Mouse (Mus musculus): ENCODE results near the gene Adgrg5. TPM values are rescaled to one million over a fixed set of nuclear protein-coding genes. Genes with fewer than 3 reads are reported as not detected.

Gene Adgrg5
- polyA plus RNA-seq, 1 experiment, result 0.08 TPM

- WGBS, result 40% methylated on average over 2 of the region's 2 CpGs
- no peaks in the 10 kb centered on the region for H3K27me3 ChIP-seq (ENCODE audit: control insufficient read depth, insufficient read depth, low read length)
- TF ChIP-seq POLR2A (IDR thresholded peaks at IDR 0.05; ENCODE audit: borderline replicate concordance, insufficient read depth, low read length) (no peak), CTCF (IDR thresholded peaks at IDR 0.05; ENCODE audit: borderline replicate concordance, insufficient read depth, low read depth, low read length) (no peak)
- no peak for DNase-seq
- no peak overlapping the region for H3K4me3 ChIP-seq (replicated peaks; ENCODE audit: insufficient read depth, low read depth, low read length)
- no peaks in the 10 kb centered on the region for H3K4me1 ChIP-seq (ENCODE audit: control insufficient read depth, insufficient read depth, low read length)
- H3K27ac ChIP-seq (ENCODE audit: insufficient read depth, low read length), result no peak overlapping the region
Observed at GRCm38 (mm10) chr8:94892917-94893316, 30.6 kb upstream of the Adgrg5 start.

DNA sequence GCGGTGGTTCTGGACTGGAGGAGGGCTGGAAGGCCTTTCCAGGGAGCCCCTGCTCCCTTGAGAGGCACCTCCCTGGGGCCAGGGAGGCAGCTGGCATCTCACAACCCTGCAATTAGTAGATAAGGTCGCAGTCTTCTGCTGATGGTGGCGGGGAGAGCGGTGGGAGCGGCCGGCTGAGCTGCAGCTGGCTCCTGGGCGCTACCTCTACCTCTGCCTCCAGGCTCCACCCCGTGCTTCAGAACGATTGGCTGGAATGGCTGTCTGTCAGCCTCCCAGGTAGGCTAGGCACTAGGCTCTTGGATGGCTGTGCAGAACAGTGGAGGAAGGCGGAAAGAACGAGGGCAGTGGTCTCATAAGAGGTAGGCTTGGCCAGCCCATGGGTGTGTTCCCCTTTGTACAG is 24.2 kb upstream of the Adgrg5 start:
- TF ChIP-seq POLR2A (IDR thresholded peaks at IDR 0.05; ENCODE audit: borderline replicate concordance, insufficient read depth, low read length) (no peak), CTCF (IDR thresholded peaks at IDR 0.05; ENCODE audit: borderline replicate concordance, insufficient read depth, low read depth, low read length) (no peak)
- no peak overlapping the region for H3K4me3 ChIP-seq (replicated peaks; ENCODE audit: insufficient read depth, low read depth, low read length)
- 28% methylated on average over 11 of the region's 11 CpGs for WGBS

GRCm38 (mm10) chr8:94900617-94901016 is 22.9 kb upstream of the Adgrg5 start:
- Histone ChIP-seq H3K27me3 (ENCODE audit: control insufficient read depth, insufficient read depth, low read length) (no peaks in the 10 kb centered on the region), H3K4me3 (replicated peaks; ENCODE audit: insufficient read depth, low read depth, low read length) (no peak overlapping the region), H3K4me1 (ENCODE audit: control insufficient read depth, insufficient read depth, low read length) (no peaks in the 10 kb centered on the region), H3K27ac (ENCODE audit: insufficient read depth, low read length) (no peak overlapping the region)
- DNase-seq, result no peak
- WGBS, result 17% methylated on average over 6 of the region's 6 CpGs
- TF ChIP-seq POLR2A (IDR thresholded peaks at IDR 0.05; ENCODE audit: borderline replicate concordance, insufficient read depth, low read length) (no peak), CTCF (IDR thresholded peaks at IDR 0.05; ENCODE audit: borderline replicate concordance, insufficient read depth, low read depth, low read length) (no peak)

More for the DNA sequence above, 24.2 kb upstream of the Adgrg5 start:
- Histone ChIP-seq H3K4me1 (ENCODE audit: control insufficient read depth, insufficient read depth, low read length) (no peaks in the 10 kb centered on the region), H3K27ac (ENCODE audit: insufficient read depth, low read length) (no peak overlapping the region), H3K27me3 (ENCODE audit: control insufficient read depth, insufficient read depth, low read length) (no peaks in the 10 kb centered on the region)
- no peak for DNase-seq

DNA sequence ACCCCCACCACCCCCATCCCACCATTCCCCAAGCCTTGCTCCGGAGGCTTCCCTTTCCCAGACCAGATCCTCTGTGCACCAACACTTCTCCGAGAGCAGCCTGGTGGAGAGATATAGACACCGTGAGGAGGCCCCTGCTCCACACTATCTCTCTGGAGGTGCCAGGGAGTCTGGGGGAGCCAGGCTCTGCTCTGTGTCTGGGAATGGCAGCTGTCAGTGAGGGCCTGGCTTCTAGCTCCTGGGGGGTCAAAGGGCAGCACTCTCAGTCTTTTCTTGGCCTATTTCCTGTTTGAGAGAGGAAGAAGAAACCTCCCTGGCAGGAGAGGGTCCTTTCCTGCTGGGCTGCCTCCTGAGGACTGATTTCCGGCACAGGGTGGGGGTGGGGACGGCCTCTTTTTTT is 22.5 kb upstream of the Adgrg5 start:
- H3K4me3 ChIP-seq (replicated peaks; ENCODE audit: insufficient read depth, low read depth, low read length), result no peak overlapping the region
- WGBS, result 22% methylated on average over 5 of the region's 5 CpGs
- no peaks in the 10 kb centered on the region for H3K4me1 ChIP-seq (ENCODE audit: control insufficient read depth, insufficient read depth, low read length)
- H3K27ac ChIP-seq (ENCODE audit: insufficient read depth, low read length), result no peak overlapping the region
- TF ChIP-seq CTCF (IDR thresholded peaks at IDR 0.05; ENCODE audit: borderline replicate concordance, insufficient read depth, low read depth, low read length) (no peak), POLR2A (IDR thresholded peaks at IDR 0.05; ENCODE audit: borderline replicate concordance, insufficient read depth, low read length) (no peak)
- no peak for DNase-seq
- H3K27me3 ChIP-seq (ENCODE audit: control insufficient read depth, insufficient read depth, low read length), result no peaks in the 10 kb centered on the region

DNA sequence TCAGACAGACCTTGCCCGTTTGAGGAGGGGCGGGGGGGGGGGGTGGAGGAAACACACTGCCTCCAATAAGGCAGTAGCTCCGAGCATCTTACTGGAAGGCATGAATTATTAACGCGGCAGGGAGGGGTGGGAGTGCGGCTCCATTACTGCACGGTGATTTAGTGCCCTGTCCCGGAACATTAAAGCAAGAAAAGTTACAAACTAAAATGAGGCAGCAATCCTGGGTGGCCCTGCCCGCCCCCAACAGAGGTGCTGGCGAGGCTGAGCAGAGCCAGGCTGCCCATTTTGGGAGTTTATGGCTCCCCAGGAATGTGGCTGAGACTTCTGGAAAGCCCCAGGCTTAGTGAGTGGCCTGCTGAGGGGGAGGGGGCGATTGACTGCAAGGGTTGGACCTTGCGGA is 19.8 kb upstream of the Adgrg5 start:
- Histone ChIP-seq H3K4me3 (replicated peaks; ENCODE audit: insufficient read depth, low read depth, low read length) (no peak overlapping the region), H3K27ac (ENCODE audit: insufficient read depth, low read length) (no peak overlapping the region), H3K4me1 (ENCODE audit: control insufficient read depth, insufficient read depth, low read length) (no peaks in the 10 kb centered on the region), H3K27me3 (ENCODE audit: control insufficient read depth, insufficient read depth, low read length) (no peaks in the 10 kb centered on the region)
- DNase-seq, result no peak
- 49% methylated on average over 12 of the region's 12 CpGs for WGBS
- TF ChIP-seq CTCF (IDR thresholded peaks at IDR 0.05; ENCODE audit: borderline replicate concordance, insufficient read depth, low read depth, low read length), result no peak
- no peak for TF ChIP-seq POLR2A (IDR thresholded peaks at IDR 0.05; ENCODE audit: borderline replicate concordance, insufficient read depth, low read length)

GRCm38 (mm10) chr8:94904450-94905175 is 18.9 kb upstream of the Adgrg5 start:
- DNase-seq, result peak; percentile 30 to 38
- no peaks in the 10 kb centered on the region for H3K27me3 ChIP-seq (ENCODE audit: control insufficient read depth, insufficient read depth, low read length)
- H3K4me1 ChIP-seq (ENCODE audit: control insufficient read depth, insufficient read depth, low read length), result no peaks in the 10 kb centered on the region
- WGBS, result 47% methylated on average over 12 of the region's 12 CpGs
- no peak overlapping the region for H3K27ac ChIP-seq (ENCODE audit: insufficient read depth, low read length)
- no peak overlapping the region for H3K4me3 ChIP-seq (replicated peaks; ENCODE audit: insufficient read depth, low read depth, low read length)
- TF ChIP-seq POLR2A (IDR thresholded peaks at IDR 0.05; ENCODE audit: borderline replicate concordance, insufficient read depth, low read length), result no peak
- TF ChIP-seq CTCF (IDR thresholded peaks at IDR 0.05; ENCODE audit: borderline replicate concordance, insufficient read depth, low read depth, low read length), result no peak

- Histone ChIP-seq H3K27ac (ENCODE audit: insufficient read depth, low read length) (no peak overlapping the region), H3K4me3 (replicated peaks; ENCODE audit: insufficient read depth, low read depth, low read length) (no peak overlapping the region), H3K4me1 (ENCODE audit: control insufficient read depth, insufficient read depth, low read length) (no peaks in the 10 kb centered on the region), H3K27me3 (ENCODE audit: control insufficient read depth, insufficient read depth, low read length) (no peaks in the 10 kb centered on the region)
- no peak for DNase-seq
- WGBS, result 77% methylated on average over 18 of the region's 18 CpGs
- TF ChIP-seq CTCF (IDR thresholded peaks at IDR 0.05; ENCODE audit: borderline replicate concordance, insufficient read depth, low read depth, low read length), result no peak
- no peak for TF ChIP-seq POLR2A (IDR thresholded peaks at IDR 0.05; ENCODE audit: borderline replicate concordance, insufficient read depth, low read length)
Observed at GRCm38 (mm10) chr8:94907591-94908300, 15.7 kb upstream of the Adgrg5 start.

GRCm38 (mm10) chr8:94908847-94909246 is 14.6 kb upstream of the Adgrg5 start:
- Histone ChIP-seq H3K27me3 (ENCODE audit: control insufficient read depth, insufficient read depth, low read length) (no peaks in the 10 kb centered on the region), H3K4me3 (replicated peaks; ENCODE audit: insufficient read depth, low read depth, low read length) (no peak overlapping the region), H3K4me1 (ENCODE audit: control insufficient read depth, insufficient read depth, low read length) (no peaks in the 10 kb centered on the region; the same call in 1 of the 2 replicates), H3K27ac (ENCODE audit: insufficient read depth, low read length) (no peak overlapping the region)
- DNase-seq, result peak; percentile 57 to 75
- TF ChIP-seq CTCF (IDR thresholded peaks at IDR 0.05; ENCODE audit: borderline replicate concordance, insufficient read depth, low read depth, low read length), result peak; percentile 77
- TF ChIP-seq POLR2A (IDR thresholded peaks at IDR 0.05; ENCODE audit: borderline replicate concordance, insufficient read depth, low read length), result no peak
- 3% methylated on average over 4 of the region's 4 CpGs for WGBS
